ENCODE assay signal across 9 mouse cellular contexts in genomic region chr8:87939308-87939936, GRCm38 (mm10). TPM values are rescaled to one million over a fixed set of nuclear protein-coding genes. Genes with fewer than 3 reads are reported as not detected.
DNase-seq lines count a peak whose midpoint lies in the region; ATAC-seq and TF ChIP-seq lines count a peak whose summit lies in the region.
"Had no signal": no experiment of that assay in that cellular context is flagged by ENCODE, and none has a peak within 500 bp of the region (broad histone marks: within the 10 kb centered on the region; RNA-seq: fewer than 3 reads in every experiment).

No protein-coding gene starts in this region.

- H3K27ac ChIP-seq in heart, embryonic 10.5 days, result peak overlapping the region; percentile 91
- peak overlapping the region; percentile 61 for H3K27ac ChIP-seq in testis, adult 2 months (ENCODE audit: control insufficient read depth, insufficient read depth, low read depth, low read length)
- H3K27ac ChIP-seq in limb, embryonic 13.5 days, result peak overlapping the region; percentile 86
- H3K27ac ChIP-seq: liver, embryonic 15.5 days had no signal

- peaks cover 60% of the 10 kb centered on the region for H3K4me1 ChIP-seq in heart, embryonic 10.5 days
- H3K4me1 ChIP-seq in testis, adult 2 months (ENCODE audit: control insufficient read depth, insufficient read depth, low read length), result peaks cover 16% of the 10 kb centered on the region
- peaks cover 69% of the 10 kb centered on the region for H3K4me1 ChIP-seq in limb, embryonic 13.5 days
- H3K4me1 ChIP-seq: liver, embryonic 15.5 days had no signal

- H3K4me2 ChIP-seq in limb, embryonic 13.5 days (replicated peaks), result peak overlapping the region; percentile 74

- peak overlapping the region; percentile 56 for H3K4me3 ChIP-seq in heart, embryonic 10.5 days
- H3K4me3 ChIP-seq in testis, adult 2 months (ENCODE audit: control insufficient read depth, low read depth, low read length), result no peak overlapping the region
- H3K4me3 ChIP-seq in limb, embryonic 13.5 days, result peak overlapping the region; percentile 33
- H3K4me3 ChIP-seq: liver, embryonic 15.5 days had no signal

- TF ChIP-seq POLR2A in testis, adult 2 months (IDR thresholded peaks at IDR 0.05; ENCODE audit: control insufficient read depth, low read depth, low read length), result no peak

- ATAC-seq in limb, embryonic 13.5 days (ENCODE audit: low FRiP score, low read depth), result no peak; the same call in 1 of the 2 replicates

- peak overlapping the region; percentile 58 for H3K9ac ChIP-seq in limb, embryonic 13.5 days
- H3K9ac ChIP-seq: liver, embryonic 15.5 days had no signal

- no peaks in the 10 kb centered on the region for H3K9me3 ChIP-seq in heart, embryonic 10.5 days
- no peaks in the 10 kb centered on the region for H3K9me3 ChIP-seq in limb, embryonic 13.5 days
- H3K9me3 ChIP-seq: liver, embryonic 15.5 days had no signal

- no peaks in the 10 kb centered on the region for H3K36me3 ChIP-seq in heart, embryonic 10.5 days
- H3K36me3 ChIP-seq in testis, adult 2 months (ENCODE audit: control insufficient read depth, insufficient read depth, low read length), result no peaks in the 10 kb centered on the region
- H3K36me3 ChIP-seq in limb, embryonic 13.5 days, result no peaks in the 10 kb centered on the region
- H3K36me3 ChIP-seq: liver, embryonic 15.5 days had no signal

- no peaks in the 10 kb centered on the region; the same call in 1 of the 2 replicates for H3K27me3 ChIP-seq in heart, embryonic 10.5 days (ENCODE audit: insufficient read depth, poor library complexity, severe bottlenecking)
- H3K27me3 ChIP-seq in testis, adult 2 months (ENCODE audit: control insufficient read depth, insufficient read depth, low read length), result no peaks in the 10 kb centered on the region
- H3K27me3 ChIP-seq in limb, embryonic 13.5 days, result no peaks in the 10 kb centered on the region

- 4% methylated on average over 8 of the region's 8 CpGs for WGBS in heart, embryonic 10.5 days
- WGBS in limb, embryonic 13.5 days, result 17% methylated on average over 8 of the region's 8 CpGs

- intact Hi-C loops in heart, postnatal 14 days (cut with DNase I), result no loop called here

- no peak for TF ChIP-seq CTCF in testis, adult 2 months (IDR thresholded peaks at IDR 0.05; ENCODE audit: control insufficient read depth, insufficient read depth, insufficient replicate concordance, low read depth, low read length)

- DNase-seq in heart, embryonic 10.5 days (ENCODE audit: low spot score), result no peak
- no peak for DNase-seq in heart, postnatal 14 days
- DNase-seq in testis, postnatal 14 days (ENCODE audit: low spot score), result no peak
- no peak for DNase-seq in cerebellum, adult 9-11 months
- no peak for DNase-seq in thymus, postnatal 0 days (ENCODE audit: low spot score)
- DNase-seq in left cerebral cortex, adult 9 months (ENCODE audit: low spot score in 2 of 2), result no peak

RNA-seq across cellular contexts. Expression of gene Zfp423, which starts 20.0 kb away (rescaled TPM):
- polyA plus RNA-seq in heart, embryonic 10.5 days (2016; fragmentation: Nextera tagmentation; extraction: Ambion mirVana), result 5.0 and 10.4 TPM in 2 replicates
- total RNA-seq in heart, postnatal 14 days (2021), result 1 to 10 TPM; 8.0 to 8.5 TPM
- polyA plus RNA-seq in testis, adult 2 months (2012; rRNA removed), result 7.2 TPM in 2 replicates
- polyA plus RNA-seq in limb, embryonic 13.5 days (2015; fragmentation: Nextera tagmentation; extraction: Ambion mirVana), result 26.4 and 27.2 TPM in 2 replicates
- 0.98 and 1.5 TPM in 2 replicates for polyA plus RNA-seq in thymus, postnatal 0 days (2015; fragmentation: Nextera tagmentation; extraction: Ambion mirVana)
